Mouse (Mus musculus): ENCODE results near the gene Mis12. TPM values are rescaled to one million over a fixed set of nuclear protein-coding genes. Genes with fewer than 3 reads are reported as not detected.

The Mis12 gene
- polyA plus RNA-seq, 2 experiments, result 13.3 to 14.7 TPM

DNA sequence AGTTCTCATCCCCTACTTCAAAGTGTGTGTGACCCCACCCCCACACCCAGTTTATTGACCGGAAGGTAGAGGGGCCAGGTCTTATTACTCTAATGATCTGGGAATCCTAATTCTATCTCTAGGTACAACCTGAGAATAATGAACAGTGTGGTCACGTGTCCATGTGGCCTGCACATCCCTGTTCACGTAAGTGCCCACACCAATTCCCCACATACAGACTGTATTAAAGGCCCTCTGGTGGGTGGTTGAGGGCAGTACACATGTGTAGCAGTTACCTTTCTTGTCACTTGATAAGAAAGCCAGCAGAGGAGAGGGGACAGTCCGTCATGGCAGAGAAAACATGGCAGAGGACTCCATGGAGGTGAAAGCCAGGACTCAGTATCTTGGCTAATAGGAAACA lies 45.5 kb upstream of the Mis12 start:
- H3K9ac ChIP-seq (replicated peaks), result no peak overlapping the region
- TF ChIP-seq EP300 (IDR thresholded peaks at IDR 0.05; ENCODE audit: low read depth), result no peak
- peak; percentile 63 for TF ChIP-seq CTCF (IDR thresholded peaks at IDR 0.05; ENCODE audit: low read depth)
- peaks cover 11 to 12% of the 10 kb centered on the region in 2 experiments for H3K4me1 ChIP-seq (replicated peaks; ENCODE audit: control insufficient read depth in 2 of 2, insufficient read depth in 2 of 2, low read length in 1 of 2)
- no peak overlapping the region for H3K4me2 ChIP-seq (ENCODE audit: low read depth)
- H3K4me3 ChIP-seq (ENCODE audit: insufficient read depth in 1 of 2, low read depth in 2 of 2, low read length in 2 of 2), result no peak overlapping the region
- no peak overlapping the region for H3K27ac ChIP-seq
- no peaks in the 10 kb centered on the region for H3K27me3 ChIP-seq (ENCODE audit: control insufficient read depth, insufficient read depth, low read length)
- no peaks in the 10 kb centered on the region for H3K9me3 ChIP-seq (ENCODE audit: control insufficient read depth, low read length)
- ATAC-seq (ENCODE audit: insufficient read depth) (no peak), DNase-seq (ENCODE audit: low read depth in 3 of 3, low spot score in 3 of 3) (peak in 1 of 3 experiments; percentile 37)
- peaks cover 64% of the 10 kb centered on the region for H3K36me3 ChIP-seq (replicated peaks; ENCODE audit: control insufficient read depth, insufficient read depth, low read depth)
- 65% methylated on average over 4 of the region's 4 CpGs for WGBS (ENCODE audit: insufficient replicate concordance)

GRCm38 (mm10) chr11:70975193-70975592 lies 44.2 kb upstream of the Mis12 start:
- no peak overlapping the region for H3K4me3 ChIP-seq (ENCODE audit: insufficient read depth in 1 of 2, low read depth in 2 of 2, low read length in 2 of 2)
- H3K36me3 ChIP-seq (replicated peaks; ENCODE audit: control insufficient read depth, insufficient read depth, low read depth), result peaks cover 77% of the 10 kb centered on the region
- no peaks in the 10 kb centered on the region for H3K9me3 ChIP-seq (ENCODE audit: control insufficient read depth, low read length)
- no peak for ATAC-seq (ENCODE audit: insufficient read depth)
- no peak overlapping the region for H3K9ac ChIP-seq (replicated peaks)
- TF ChIP-seq CTCF (IDR thresholded peaks at IDR 0.05; ENCODE audit: low read depth), result no peak
- no peak for TF ChIP-seq EP300 (IDR thresholded peaks at IDR 0.05; ENCODE audit: low read depth)
- no peak for DNase-seq (ENCODE audit: low read depth in 3 of 3, low spot score in 3 of 3)
- peaks cover 11 to 12% of the 10 kb centered on the region in 2 experiments for H3K4me1 ChIP-seq (replicated peaks; ENCODE audit: control insufficient read depth in 2 of 2, insufficient read depth in 2 of 2, low read length in 1 of 2)
- no peaks in the 10 kb centered on the region for H3K27me3 ChIP-seq (ENCODE audit: control insufficient read depth, insufficient read depth, low read length)
- WGBS (ENCODE audit: insufficient replicate concordance), result 57% methylated on average over 2 of the region's 2 CpGs
- no peak overlapping the region for H3K4me2 ChIP-seq (ENCODE audit: low read depth)
- H3K27ac ChIP-seq, result no peak overlapping the region

- Histone ChIP-seq H3K4me3 (ENCODE audit: insufficient read depth in 1 of 2, low read depth in 2 of 2, low read length in 2 of 2) (no peak overlapping the region), H3K27me3 (ENCODE audit: control insufficient read depth, insufficient read depth, low read length) (no peaks in the 10 kb centered on the region), H3K4me2 (ENCODE audit: low read depth) (no peak overlapping the region), H3K9ac (replicated peaks) (no peak overlapping the region; the same call in 1 of the 2 replicates), H3K9me3 (ENCODE audit: control insufficient read depth, low read length) (no peaks in the 10 kb centered on the region), H3K4me1 (replicated peaks; ENCODE audit: control insufficient read depth in 2 of 2, insufficient read depth in 2 of 2, low read length in 1 of 2) (peaks cover 9 to 10% of the 10 kb centered on the region in 2 experiments), H3K27ac (no peak overlapping the region), H3K36me3 (replicated peaks; ENCODE audit: control insufficient read depth, insufficient read depth, low read depth) (peaks cover 72% of the 10 kb centered on the region)
- TF ChIP-seq CTCF (IDR thresholded peaks at IDR 0.05; ENCODE audit: low read depth), result no peak
- TF ChIP-seq EP300 (IDR thresholded peaks at IDR 0.05; ENCODE audit: low read depth), result no peak
- 75% methylated on average over 6 of the region's 6 CpGs for WGBS (ENCODE audit: insufficient replicate concordance)
- no peak for DNase-seq (ENCODE audit: low read depth in 3 of 3, low spot score in 3 of 3)
- no peak for ATAC-seq (ENCODE audit: insufficient read depth)
Measured at GRCm38 (mm10) chr11:70977293-70977692, 42.1 kb upstream of the Mis12 start.

DNA sequence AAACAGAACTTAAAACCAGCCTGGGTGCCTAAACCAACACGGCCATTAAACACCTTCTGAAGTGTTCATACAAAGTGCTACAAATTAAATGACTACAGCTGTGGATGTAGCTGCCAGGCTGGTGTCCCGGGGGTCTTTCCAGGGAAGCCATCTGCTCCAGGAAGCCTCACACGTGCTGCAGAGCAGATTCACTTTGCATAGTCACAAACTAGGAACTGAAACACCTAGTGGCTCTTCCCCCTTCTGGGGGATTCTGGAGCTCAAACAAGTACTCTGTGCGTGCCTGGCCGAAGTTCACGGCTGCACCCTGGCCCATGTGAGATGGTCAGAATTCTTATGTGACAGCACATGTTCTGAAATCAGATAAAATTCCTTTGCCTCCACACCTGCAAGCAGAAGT lies 39.2 kb upstream of the Mis12 start:
- 76% methylated on average over 6 of the region's 6 CpGs for WGBS (ENCODE audit: insufficient replicate concordance)
- H3K27ac ChIP-seq, result no peak overlapping the region
- no peak overlapping the region for H3K9ac ChIP-seq (replicated peaks)
- no peak overlapping the region for H3K4me2 ChIP-seq (ENCODE audit: low read depth)
- H3K4me3 ChIP-seq (ENCODE audit: insufficient read depth in 1 of 2, low read depth in 2 of 2, low read length in 2 of 2), result no peak overlapping the region
- H3K36me3 ChIP-seq (replicated peaks; ENCODE audit: control insufficient read depth, insufficient read depth, low read depth), result peaks cover 51% of the 10 kb centered on the region
- no peaks in the 10 kb centered on the region for H3K9me3 ChIP-seq (ENCODE audit: control insufficient read depth, low read length)
- no peak for TF ChIP-seq EP300 (IDR thresholded peaks at IDR 0.05; ENCODE audit: low read depth)
- TF ChIP-seq CTCF (IDR thresholded peaks at IDR 0.05; ENCODE audit: low read depth), result no peak
- ATAC-seq (ENCODE audit: insufficient read depth), result no peak
- DNase-seq (ENCODE audit: low read depth in 3 of 3, low spot score in 3 of 3), result no peak
- peaks cover 6 to 9% of the 10 kb centered on the region in 2 experiments for H3K4me1 ChIP-seq (replicated peaks; ENCODE audit: control insufficient read depth in 2 of 2, insufficient read depth in 2 of 2, low read length in 1 of 2)
- H3K27me3 ChIP-seq (ENCODE audit: control insufficient read depth, insufficient read depth, low read length), result no peaks in the 10 kb centered on the region

DNA sequence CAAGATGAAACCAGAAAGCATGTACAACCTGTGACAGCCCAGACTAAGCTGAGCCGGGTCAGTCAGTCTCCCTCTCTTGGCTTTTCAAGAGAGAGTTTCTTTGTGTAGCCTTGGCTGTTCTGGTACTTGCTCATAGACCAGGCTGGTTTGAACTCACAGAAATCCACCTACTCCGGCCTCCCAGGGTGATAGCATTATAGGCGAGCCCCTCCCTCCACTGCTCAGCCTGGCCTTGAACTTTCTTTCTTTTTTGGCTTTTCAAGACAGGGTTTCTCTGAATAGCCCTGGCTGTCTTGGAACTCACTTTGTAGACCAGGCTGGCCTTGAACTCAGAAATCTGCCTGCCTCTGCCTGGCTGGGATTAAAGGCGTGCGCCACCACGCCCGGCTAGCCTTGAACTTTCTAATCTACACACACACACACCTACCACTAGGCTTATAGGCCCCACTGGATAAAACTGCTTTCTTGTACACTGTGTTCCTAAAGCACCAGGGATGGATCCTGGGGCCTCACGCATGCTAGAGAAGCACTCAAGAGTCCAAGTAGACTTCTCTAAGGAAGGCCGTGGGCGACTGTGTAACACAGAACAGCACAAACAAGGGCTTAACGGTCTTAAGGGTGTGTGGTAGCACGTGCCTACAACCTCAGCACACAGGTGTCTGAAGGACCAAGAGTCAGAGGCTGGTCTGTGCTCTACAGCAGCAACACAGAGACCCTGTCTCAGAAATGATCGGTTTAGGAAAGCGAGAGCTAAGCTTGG lies 38.5 kb upstream of the Mis12 start:
- Histone ChIP-seq H3K4me3 (ENCODE audit: insufficient read depth in 1 of 2, low read depth in 2 of 2, low read length in 2 of 2) (peak overlapping the region; percentile 35 to 97), H3K36me3 (replicated peaks; ENCODE audit: control insufficient read depth, insufficient read depth, low read depth) (peaks cover 45% of the 10 kb centered on the region), H3K4me1 (replicated peaks; ENCODE audit: control insufficient read depth in 2 of 2, insufficient read depth in 2 of 2, low read length in 1 of 2) (peaks cover 6 to 9% of the 10 kb centered on the region in 2 experiments), H3K9me3 (ENCODE audit: control insufficient read depth, low read length) (no peaks in the 10 kb centered on the region), H3K27me3 (ENCODE audit: control insufficient read depth, insufficient read depth, low read length) (no peaks in the 10 kb centered on the region), H3K4me2 (ENCODE audit: low read depth) (peak overlapping the region; percentile 98), H3K9ac (replicated peaks) (no peak overlapping the region; the same call in 1 of the 2 replicates), H3K27ac (no peak overlapping the region)
- TF ChIP-seq EP300 (IDR thresholded peaks at IDR 0.05; ENCODE audit: low read depth) (no peak), CTCF (IDR thresholded peaks at IDR 0.05; ENCODE audit: low read depth) (no peak)
- 67% methylated on average over 14 of the region's 14 CpGs for WGBS (ENCODE audit: insufficient replicate concordance)
- ATAC-seq (ENCODE audit: insufficient read depth), result no peak
- DNase-seq (ENCODE audit: low read depth in 3 of 3, low spot score in 3 of 3), result no peak
